Mouse (Mus musculus): ENCODE measurements around the gene Dock4.

- TF ChIP-seq CTCF (IDR thresholded peaks at IDR 0.05): no peak
- no peak for TF ChIP-seq POLR2A (IDR thresholded peaks at IDR 0.05; ENCODE audit: insufficient read depth, low read depth, low read length)
- TF ChIP-seq EP300 (IDR thresholded peaks at IDR 0.05; ENCODE audit: insufficient read depth, low read depth, low read length): no peak
Observed at GRCm38 (mm10) chr12:40759281-40759680, 313.5 kb downstream of the Dock4 start.
